Mouse (Mus musculus) adrenal gland, postnatal 4 days (tissue): ENCODE results near the gene Upk3a. TPM values are rescaled to one million over a fixed set of nuclear protein-coding genes. Genes with fewer than 3 reads are reported as not detected.

Source experiments
- DNase-seq, 2 experiments: peaks; one replicate each; pipeline ENCODE4 v3.0.0; 2021 to 2022; ENCODE audit warnings: low spot score in 2 of 2, mixed read lengths in 2 of 2
- long read RNA-seq, 2 experiments: library from polyadenylated mRNA; stranded (forward); transcript quantifications; one replicate each; pipeline ENCODE4 v2.0.0; 2021
- total RNA-seq, 2 experiments: library from RNA; stranded (reverse); gene quantifications; 2 replicates each; pipeline ENCODE4 v1.2.3; 2021

Gene Upk3a
- not detected for total RNA-seq
- long read RNA-seq, experiment 1 = 0 reads
- long read RNA-seq, experiment 2 = 0 reads

- no peak for DNase-seq
Measured at GRCm38 (mm10) chr15:85016951-85017664, at the start of gene Upk3a. Upk3a (plus strand) TSS chr15:85017141.

- no peak for DNase-seq
Measured at GRCm38 (mm10) chr15:84968534-84968933, 48.4 kb upstream of the Upk3a start.

- DNase-seq = no peak
Measured at GRCm38 (mm10) chr15:84972860-84973543, 43.9 kb upstream of the Upk3a start.

- no peak for DNase-seq
Measured at GRCm38 (mm10) chr15:84973544-84973871, 43.4 kb upstream of the Upk3a start.

- peak in 1 of 2 experiments; percentile 11 for DNase-seq
Measured at GRCm38 (mm10) chr15:84975729-84976128, 41.2 kb upstream of the Upk3a start.

GRCm38 (mm10) chr15:84981609-84982313, 35.2 kb upstream of the Upk3a start:
- no peak for DNase-seq

GRCm38 (mm10) chr15:84982888-84983287, 34.1 kb upstream of the Upk3a start:
- DNase-seq = no peak

- DNase-seq = no peak
Measured at GRCm38 (mm10) chr15:84983721-84984120, 33.2 kb upstream of the Upk3a start.

GRCm38 (mm10) chr15:84985516-84986160, 31.3 kb upstream of the Upk3a start:
- no peak for DNase-seq

GRCm38 (mm10) chr15:84986171-84987019, 30.5 kb upstream of the Upk3a start:
- no peak for DNase-seq

GRCm38 (mm10) chr15:84987020-84987815, 29.7 kb upstream of the Upk3a start:
- DNase-seq = no peak

GRCm38 (mm10) chr15:84987874-84988825, 28.8 kb upstream of the Upk3a start, which contains the start of gene 5031439G07Rik:
5031439G07Rik (minus strand) TSS chr15:84988551.
- peak; percentile 74 to 78 for DNase-seq

GRCm38 (mm10) chr15:84989098-84989497, 27.8 kb upstream of the Upk3a start:
- DNase-seq = no peak

GRCm38 (mm10) chr15:84989771-84990170, 27.2 kb upstream of the Upk3a start:
- no peak for DNase-seq

- no peak for DNase-seq
Measured at GRCm38 (mm10) chr15:84994498-84994897, 22.4 kb upstream of the Upk3a start.

- no peak for DNase-seq
Measured at GRCm38 (mm10) chr15:84995041-84995440, 21.9 kb upstream of the Upk3a start.

- peak in 1 of 2 experiments; percentile 48 for DNase-seq
Measured at GRCm38 (mm10) chr15:84995967-84996366, 21.0 kb upstream of the Upk3a start.

GRCm38 (mm10) chr15:84997768-84998454, 19.0 kb upstream of the Upk3a start:
- DNase-seq = no peak
